Mouse (Mus musculus): ENCODE measurements at regions not wholly inside any gene's neighbourhood (a gene's known extent, or its start where the extent isn't known, plus 50 kb on each side); places are given as distances from the start of the nearest gene placed in this dataset.

GRCm38 (mm10) chr12:69476631-69477091 is 104.4 kb upstream of the Gm9887 start:
- TF ChIP-seq CTCF (conservative IDR thresholded peaks at IDR 0.05; ENCODE audit: low read length) (no peak), POU5F1 (IDR thresholded peaks at IDR 0.05; ENCODE audit: borderline replicate concordance, low read length) (no peak)

All from E14TG2a.4 (cell line).